Mouse (Mus musculus) embryo, embryonic 11 days (tissue): ENCODE data around the gene Rangrf.
"Not testable (repeated sequence)": the region's sequence is repeated elsewhere in the genome, so short reads cannot be mapped to it uniquely, and the experiment has no call there.

Experiments
- DNase-seq: peaks from one replicate; pipeline ENCODE4 v3.0.0-alpha.2; 2015

The Rangrf gene

DNA sequence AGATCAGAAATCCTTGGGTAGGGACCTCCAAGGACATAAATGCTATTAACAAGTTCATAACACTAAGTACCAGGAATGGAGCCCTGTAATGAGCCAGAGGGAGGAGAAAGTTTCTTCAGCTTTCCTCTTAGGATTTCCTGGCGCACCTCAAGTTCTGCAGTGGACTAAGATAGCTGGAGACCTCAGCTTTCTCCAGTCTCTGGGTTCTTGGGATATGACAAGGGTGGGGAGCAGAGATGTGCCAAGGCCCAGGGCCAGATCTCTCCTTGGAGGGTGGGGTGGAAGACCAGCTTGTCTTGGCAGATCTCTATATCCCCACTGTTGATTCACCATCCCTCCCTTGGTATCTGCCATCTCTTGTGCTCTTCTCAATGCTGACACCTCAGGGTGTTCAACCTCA is 616 bp upstream of the Rangrf start:
- DNase-seq: no peak

DNA sequence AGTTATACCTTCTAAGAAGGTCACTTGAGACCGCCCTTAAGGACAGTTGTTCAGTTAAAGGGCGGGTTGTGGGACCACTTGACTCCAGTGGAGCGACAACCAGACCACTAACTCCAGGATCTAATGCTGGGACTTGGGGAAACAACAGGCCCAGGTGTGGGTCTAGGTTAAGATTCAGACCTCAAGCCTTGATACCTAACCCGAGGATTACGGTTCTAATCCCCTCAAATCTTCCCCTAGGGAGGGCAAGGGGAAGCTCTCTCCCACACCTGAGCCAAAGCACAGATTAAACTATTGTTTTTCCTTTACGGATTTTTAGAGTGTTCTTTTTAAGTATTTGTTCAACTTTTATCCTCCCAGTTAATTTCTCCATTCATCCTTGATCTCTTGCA is 930 bp downstream of the Rangrf start:
- no peak for DNase-seq

DNA sequence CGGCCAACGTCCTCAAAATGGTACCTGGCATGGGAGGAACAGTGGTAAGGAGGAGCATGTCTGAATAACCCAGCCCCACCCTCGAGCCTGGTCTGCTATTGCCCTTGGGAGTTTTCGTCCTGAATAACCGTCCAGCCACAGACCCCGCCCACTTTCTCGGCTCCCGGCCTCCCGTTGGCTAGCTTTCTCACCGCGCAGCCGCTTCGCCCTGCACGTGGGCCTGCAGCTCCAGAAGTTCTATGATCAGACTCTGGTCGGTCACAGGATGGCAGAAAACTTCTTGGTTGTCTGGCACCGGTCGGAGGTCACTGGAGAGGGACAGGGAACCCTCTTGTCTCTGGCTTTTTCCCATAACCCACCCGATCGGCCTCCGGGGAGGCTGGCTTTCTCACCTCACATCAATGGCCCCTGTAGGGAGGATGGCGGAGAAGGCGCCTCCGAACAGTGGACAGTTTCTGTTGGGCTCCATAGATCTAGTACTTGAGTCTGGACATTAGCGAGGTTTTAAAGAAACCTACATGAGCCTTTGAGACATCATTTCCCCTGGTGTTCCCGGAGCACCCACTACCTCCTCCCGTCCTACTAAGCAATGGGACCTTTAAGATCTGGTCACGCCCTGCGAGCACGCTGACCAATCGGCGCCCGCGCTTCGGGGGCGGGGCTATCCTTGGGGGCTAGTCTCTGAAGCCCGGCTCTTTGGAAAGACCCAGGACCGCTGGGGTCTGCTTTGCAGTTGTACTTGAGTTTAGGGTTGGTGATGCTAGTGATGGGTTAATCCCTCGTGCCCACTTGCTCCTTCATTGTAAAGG is 1.5 kb downstream of the Rangrf start:
- DNase-seq: peak; percentile 95

DNA sequence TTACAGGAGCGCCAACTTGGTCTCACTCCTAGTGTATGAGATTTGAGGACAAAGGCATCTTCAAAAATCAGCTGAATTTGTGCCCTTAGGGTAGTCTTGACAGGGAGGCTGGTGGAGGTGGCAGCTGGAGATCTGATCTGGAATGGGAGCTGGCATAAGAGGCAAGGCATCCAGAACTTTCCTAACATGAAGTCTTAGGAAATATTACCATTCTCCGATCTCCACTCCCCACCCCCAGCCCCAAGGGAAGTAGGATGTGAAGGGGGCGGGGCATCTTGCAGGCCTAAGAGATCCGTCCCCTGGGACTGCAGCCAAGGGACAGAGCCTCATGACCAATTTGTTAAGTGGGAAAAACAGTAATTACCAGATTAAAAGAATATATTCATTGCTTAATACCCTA is 4.8 kb downstream of the Rangrf start:
- DNase-seq: no peak

DNA sequence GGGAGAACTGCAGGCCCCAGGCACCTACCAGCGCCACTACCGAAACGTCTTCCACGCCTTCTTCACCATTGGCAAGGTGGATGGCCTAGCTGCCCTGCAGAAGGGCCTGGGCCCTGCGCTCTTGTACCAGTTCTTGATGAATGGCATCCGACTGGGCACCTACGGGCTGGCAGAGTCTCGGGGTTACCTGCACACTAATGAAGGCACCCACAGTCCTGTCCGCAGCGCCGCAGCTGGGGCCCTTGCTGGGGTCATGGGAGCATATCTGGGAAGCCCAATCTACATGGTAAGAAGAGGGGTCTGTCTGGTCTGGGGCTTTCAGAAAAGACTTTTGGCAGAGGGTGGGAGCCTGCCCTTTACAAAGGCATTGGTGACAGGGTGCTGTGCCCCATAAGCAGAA is 6.2 kb downstream of the Rangrf start:
- no peak for DNase-seq

DNA sequence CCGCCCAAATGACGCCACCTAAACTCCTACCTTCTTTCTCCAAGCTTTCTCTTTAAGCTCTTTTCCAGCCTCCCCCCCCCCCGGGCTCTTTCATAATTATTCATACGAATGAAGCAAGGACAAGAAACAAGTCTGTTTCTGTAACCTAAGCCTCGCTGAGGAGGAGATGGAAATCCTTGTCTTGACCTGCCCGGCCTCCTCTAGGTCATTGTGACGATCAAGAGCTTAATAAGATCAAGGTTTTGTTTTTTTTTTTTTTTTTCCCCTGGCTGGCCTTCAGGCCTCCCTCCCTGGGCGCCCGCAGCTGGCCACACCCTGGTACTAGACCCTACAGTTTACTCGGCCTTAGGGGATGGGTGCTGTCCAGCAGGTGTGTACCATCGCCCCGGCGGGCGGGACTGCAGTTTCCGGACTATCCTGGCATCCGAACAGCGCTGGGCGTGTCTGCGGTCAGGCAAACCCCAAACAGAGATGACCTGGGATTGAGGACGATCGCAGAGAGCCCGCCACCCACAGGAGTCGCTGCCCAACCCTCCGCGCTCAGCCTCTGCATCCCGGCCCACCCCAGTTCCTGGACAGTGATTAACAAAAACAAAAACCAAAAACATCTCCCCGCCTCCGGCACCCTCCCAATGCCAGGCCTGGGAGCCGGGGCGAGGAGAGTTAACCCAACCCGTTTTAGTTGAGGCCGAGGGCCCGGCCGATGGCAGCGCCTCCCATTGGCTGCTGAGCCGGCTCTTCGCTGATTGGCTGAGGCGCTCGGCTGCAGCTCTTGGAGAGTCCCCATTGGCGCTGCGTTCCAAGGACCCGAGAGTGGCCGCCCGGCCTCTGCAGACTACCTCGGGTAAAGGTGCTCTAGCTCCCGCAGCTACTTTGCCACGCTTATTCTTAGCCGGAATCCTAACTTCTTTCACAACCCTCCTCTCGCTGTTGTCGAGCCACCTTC is 7.4 kb downstream of the Rangrf start, which contains the start of gene Slc25a35:
Slc25a35 (plus strand) TSS at position 795 of the 946 bp plus-strand sequence.
- peak; percentile 96 for DNase-seq

DNA sequence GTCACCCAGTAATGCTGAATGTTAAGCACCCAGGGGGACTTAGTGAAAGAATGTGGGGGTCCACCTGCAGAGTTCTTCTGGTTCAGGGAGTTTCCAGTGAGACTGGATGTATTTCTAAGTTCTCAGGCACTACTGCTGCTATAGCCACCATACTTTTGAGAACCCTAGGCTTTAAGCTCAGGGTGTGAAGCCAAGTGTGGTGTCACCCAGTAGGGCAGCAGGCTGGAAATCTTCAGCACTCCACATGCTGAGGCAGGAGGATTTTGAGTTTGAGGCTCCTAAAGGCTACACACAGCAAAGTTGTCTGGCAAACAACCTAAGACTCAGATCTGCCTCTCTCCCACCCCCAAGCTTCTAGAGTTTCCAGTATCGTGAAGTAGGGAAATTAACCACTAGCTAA is 8.4 kb downstream of the Rangrf start:
- DNase-seq: no peak

DNA sequence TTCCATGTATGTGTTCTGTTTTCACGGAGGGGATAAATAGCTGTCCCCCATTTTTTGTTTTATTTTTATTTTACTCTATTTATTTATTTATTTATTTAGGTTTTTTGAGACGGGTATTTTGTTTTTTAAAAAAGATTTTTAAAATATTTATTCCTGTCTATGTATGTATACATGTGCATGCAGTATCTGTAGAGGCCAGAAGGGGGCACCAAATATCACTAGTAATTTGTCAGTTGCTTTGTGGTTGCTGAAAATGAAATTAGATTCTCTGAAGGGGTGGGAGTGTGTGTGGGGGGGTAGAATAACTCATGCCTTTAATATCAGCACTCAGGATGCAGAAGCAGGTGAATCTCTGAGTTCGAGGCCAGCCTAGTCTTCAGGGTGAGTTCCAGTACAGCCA is 9.1 kb downstream of the Rangrf start:
- DNase-seq: peak; percentile 64

DNA sequence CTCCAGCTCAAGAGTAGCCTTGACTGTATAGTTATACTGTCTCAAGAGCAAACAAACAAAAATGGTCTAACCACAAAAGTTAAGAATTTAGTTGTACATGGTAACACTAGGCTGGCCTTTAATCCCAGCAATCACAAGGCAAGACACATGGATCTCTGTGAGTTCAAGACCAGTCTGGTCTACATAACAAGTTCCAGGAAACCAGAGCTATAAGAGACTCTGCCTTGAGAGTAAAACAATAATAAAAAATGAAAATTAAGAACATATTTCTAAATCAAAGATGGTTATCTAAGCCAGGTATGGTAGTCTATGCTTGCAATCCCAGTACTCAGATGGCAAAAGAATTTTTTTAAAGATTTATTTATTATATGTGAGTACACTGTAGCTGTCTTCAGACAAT is 9.9 kb downstream of the Rangrf start:
- DNase-seq: no peak

DNA sequence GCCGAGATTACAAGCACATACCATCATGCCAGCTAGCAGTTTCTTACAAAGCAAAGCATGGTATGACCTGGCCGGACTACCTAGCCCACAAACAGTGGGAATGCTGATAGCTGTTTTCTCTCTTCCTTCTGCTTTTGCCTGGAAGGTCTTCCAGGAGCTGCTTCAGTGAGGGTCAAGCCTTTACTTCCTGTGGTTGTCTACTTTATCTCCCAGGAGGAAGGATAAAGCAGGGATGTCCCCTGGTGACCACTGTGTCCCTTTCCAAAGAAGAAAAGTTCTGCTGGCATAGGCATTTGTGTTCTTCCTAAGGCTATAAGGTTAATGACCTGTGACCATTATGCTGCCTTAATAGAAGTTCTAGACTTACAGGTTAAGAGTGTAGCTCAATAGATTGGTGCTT is 11.6 kb downstream of the Rangrf start:
- no peak for DNase-seq

DNA sequence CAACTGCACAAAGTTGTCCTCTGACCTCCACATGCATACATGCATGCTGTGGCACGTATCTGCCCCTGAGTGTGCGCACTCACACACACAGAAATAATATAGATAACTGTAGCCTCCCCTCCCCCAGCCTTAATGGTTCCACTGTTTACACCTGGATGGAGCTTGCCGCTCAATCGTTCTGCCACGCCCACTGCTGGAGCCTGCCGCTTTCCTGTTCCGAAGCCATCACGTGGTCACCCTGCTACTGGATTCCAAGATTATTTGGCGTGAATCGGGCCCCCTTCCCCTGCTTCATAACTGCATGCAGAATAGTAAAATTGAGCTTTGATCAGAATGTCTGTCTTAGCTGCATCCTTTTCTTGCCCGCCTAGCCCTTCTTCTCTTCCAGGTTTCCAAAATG is 12.8 kb downstream of the Rangrf start:
- not testable (repeated sequence) for DNase-seq

DNA sequence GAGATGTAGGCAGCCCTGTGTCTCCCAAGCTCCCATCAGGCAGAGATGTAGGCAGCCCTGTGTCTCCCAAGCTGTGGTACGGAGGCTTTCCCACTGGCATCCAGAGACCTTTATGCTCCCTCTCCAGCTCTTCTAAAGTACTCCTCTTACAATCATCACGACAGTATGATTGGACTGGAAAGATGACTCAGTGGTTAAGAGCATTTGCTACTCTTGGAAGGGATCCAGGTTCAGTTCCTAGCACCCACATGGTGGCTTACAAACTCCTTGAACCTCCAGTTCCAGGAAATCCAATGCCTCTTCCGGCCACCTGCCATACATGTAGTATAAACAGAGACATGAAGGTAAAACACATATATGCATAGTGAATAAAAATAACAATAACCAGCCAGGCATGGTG is 13.4 kb downstream of the Rangrf start:
- no peak for DNase-seq

DNA sequence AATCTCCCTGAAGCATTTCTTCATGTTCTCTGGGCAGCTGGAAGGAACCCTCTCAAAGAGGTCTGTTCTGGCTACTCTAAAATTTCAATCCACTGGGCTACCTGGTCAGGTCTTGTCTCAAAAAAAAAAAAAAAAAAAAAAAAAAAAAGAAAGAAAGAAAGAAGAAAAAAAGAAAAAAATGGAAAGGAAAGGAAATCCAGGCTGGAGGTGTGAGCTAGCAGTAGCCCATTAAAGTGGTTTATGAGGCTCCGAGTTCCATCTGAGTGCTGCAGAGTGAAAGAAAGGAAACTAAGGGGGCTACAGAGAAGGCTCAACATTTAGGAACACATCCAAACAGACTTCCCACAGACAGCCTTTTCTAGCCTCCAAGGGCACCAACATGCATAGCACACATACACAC is 17.0 kb downstream of the Rangrf start:
- no peak for DNase-seq

DNA sequence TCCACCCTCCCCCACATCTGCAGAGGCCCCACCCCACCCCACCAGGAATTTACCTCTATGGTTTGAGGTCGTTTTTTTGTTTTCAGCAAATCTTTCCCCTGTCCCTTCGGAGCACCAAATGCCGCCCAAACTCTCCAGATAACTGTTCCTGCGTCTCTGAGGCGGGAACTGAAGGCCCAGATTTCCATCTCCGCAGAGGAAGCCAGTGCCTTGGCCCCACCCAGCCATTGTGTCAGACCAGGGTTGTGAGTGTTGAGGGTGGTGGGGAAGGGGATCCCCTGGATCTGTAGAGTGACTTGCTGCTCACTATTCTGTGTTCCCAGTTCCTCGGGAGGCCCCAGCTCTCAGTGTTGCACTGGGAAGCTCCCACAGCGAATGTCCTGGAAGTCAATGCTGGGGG is 17.7 kb downstream of the Rangrf start, which contains the start of gene Arhgef15:
Arhgef15 (minus strand) TSS at position 173 of the 400 bp plus-strand sequence.
- DNase-seq: no peak

DNA sequence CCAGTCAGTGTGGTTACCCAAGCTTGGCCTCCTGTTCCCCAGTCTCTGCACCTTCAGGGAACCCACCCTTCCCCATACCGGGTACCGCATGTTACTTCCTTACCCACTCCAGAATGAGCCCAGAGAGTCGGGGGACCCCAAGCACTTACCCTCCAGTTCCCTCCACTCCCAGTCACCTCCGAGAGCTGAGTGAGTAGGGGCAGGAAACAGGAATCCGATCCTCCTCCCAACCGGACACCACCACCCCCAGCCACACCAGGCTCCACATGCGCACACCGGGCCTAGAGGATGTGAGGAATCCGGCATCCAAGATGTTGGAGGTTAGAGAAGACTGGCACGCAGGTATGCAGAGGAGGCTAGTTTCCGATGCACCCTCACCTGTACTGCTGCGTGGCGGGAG is 18.3 kb downstream of the Rangrf start:
- DNase-seq: no peak

DNA sequence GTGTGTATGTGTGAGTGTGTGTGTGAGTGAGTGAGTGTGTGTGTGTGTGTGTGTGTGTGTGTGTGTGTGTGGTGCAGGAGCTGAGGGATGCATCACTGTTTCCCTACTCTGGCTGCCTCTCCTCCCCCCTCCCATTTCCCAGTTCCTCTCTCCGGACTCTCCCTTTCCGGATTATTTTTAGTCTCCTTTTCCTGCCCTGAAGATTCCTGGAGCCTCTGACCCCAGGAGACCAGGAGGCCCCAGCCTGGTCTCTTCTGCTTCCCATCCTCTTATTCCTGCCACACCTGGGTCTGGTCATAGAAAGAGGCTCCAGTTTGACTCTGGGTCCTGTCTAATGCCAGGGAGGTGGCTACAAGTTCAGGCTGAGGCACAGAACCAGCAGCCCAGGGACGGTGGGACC is 18.9 kb downstream of the Rangrf start:
- no peak for DNase-seq

DNA sequence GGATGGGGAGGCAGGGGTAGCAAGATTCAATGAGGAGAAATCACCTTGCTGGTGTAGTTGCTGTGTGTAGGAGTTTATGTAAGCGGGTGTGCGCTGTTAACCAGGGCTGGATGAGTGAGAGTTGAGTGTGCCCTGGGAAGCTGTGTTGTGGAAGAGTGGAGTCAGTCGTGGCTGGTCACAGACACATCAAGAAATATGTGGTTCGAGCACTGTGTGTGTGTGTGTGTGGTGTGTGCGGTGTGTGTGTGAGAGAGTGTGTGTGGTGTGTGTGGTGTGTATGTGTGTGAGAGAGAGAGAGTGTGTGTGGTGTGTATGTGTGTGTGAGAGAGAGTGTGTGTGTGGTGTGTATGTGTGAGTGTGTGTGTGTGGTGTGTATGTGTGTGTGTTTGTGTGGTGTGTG is 19.5 kb downstream of the Rangrf start:
- no peak for DNase-seq

DNA sequence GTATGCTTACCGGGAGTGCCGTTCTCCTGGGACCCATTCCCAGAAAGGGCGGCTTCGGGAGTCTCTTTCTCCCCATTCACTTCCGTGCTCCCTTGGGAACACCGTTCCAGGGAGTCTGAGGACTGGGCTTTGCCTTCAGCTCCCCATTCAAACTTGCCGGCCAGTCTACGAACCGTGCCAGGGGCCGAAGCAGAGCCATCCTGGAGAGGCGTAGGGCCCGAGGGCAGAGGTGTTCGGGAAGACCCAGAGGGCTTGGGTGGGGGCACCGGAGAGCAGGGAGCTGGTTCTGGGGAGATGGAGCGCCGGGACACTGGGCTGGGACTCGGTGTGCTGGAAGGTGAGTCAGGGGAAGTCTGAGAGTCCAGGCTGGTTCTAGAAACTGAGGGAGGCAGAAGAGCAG is 20.6 kb downstream of the Rangrf start:
- no peak for DNase-seq

DNA sequence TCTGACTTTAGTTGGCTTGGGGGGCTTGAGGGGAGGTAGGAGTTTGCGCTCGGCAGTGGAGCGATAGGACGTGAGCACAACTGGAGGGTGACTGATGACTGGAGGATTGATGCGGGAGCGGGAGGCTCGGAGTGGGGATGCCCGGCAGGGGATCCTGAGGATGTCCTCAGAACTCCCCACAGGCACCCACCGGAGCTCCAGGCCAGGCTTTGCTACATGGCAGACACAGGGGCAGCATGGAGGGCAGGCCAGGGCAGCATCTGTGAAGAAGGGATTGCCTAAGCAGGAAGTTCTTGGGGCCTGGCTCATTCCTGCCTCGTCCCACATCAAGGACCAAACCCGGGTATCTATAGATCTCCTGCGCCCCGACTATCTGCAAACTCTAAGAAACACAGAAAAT is 21.1 kb downstream of the Rangrf start:
- DNase-seq: no peak

DNA sequence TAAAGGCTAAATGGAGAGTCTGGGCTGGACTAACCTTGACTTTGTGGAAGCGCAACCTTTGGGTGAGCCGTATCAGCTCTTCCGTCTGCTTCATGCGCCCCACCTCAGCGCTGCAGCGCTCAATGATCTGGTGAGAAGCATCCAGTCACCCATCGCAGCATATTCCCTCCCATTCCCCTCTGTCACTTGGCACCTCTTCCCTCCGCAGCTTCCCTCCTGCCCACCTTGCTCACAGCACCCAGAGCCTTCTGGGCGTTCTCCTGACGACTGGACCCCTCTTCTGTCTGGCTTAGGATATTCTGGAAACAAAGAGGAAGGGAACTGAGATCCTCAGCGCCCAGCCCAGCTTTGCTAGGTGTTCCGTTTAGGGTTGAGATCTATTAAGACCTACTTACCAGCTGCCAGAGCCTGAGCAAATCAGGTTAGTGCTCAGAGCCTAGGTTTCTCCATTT is 27.4 kb downstream of the Rangrf start:
- no peak for DNase-seq

DNA sequence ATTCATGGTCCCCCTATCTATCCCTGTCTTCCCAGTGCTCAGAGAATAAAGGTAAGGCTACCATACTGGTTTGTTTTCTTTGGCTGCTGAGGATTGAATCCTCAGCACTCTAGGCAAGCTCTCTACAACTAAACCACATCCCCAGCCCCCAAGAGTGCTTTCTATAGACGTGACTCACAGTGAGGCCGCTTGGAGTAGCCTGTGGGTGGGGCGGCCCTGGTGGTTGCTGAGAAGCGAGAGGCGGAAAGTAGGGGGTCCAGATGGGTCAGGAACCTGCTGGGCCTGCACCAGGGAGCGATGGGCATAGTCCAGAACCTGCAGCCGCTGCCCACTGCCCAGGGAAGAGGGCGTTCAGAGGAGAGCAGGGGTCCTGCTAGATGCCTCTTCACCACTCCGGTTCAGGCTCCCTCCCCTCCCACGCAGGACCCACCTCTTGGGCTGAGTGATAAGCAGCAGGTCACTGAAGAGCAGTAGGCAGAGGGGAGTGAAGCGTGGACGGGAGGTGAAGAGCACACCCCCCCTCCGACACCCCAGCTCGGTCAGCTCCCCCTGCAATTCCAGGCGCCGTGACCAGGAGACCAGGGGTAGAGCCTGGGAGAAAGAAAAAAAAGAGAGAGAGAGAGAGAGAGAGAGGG is 28.1 kb downstream of the Rangrf start:
- DNase-seq: no peak

DNA sequence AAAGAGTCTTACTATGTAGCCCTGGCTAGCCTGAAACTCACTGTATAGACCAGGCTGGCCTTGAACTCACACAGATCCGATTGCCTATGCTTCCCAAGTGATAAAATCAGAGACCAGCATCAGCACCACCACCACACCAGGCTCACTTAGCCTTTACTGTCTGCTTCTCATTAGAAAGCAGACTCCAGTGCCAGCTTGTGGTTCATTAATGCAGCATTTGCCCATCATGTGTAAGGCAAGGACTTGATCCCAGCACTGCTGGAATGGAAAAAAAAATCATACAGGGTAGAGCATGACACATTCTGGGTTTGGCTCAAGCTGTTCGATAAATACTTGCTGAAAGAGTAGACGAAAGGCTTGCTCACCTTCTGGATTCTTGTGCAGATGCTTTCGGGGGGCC is 29.0 kb downstream of the Rangrf start:
- DNase-seq: no peak

DNA sequence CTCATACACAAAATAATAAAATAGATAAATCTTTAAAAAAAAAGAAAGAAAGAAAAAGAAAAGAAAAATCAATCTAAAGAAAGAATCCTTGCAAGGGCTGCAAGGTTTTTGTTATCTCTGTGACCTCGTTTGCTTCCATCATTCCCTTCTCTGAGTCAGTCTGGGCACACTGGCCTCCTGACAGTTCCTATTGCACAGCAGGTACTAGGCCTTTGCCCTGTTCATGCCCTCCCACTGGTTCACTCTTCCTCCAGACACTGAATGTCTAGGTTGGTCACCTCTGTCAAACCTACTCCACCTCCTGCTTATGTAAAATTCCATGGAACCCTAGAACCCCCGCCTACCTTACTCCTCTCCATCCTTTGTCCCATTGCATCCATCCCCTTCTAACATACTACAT is 29.7 kb downstream of the Rangrf start:
- DNase-seq: no peak
